10 mouse cellular contexts compared by ENCODE assay signal in genomic region chr1:55171361-55172325, GRCm38 (mm10). TPM values are rescaled to one million over a fixed set of nuclear protein-coding genes. Genes with fewer than 3 reads are reported as not detected.
DNase-seq lines count a peak whose midpoint lies in the region; ATAC-seq and TF ChIP-seq lines count a peak whose summit lies in the region.
"Had no signal": no experiment of that assay in that cellular context is flagged by ENCODE, and none has a peak within 500 bp of the region (broad histone marks: within the 10 kb centered on the region; RNA-seq: fewer than 3 reads in every experiment).

No protein-coding gene starts in this region.

- TF ChIP-seq EP300 in stomach, postnatal 0 days (optimal IDR thresholded peaks at IDR 0.05), result no peak

- no peak overlapping the region for H3K27ac ChIP-seq in neural tube, embryonic 12.5 days
- H3K27ac ChIP-seq in embryonic facial prominence, embryonic 15.5 days (replicated peaks), result no peak overlapping the region
- peak overlapping the region; percentile 25; the same call in 1 of the 2 replicates for H3K27ac ChIP-seq in limb, embryonic 10.5 days
- 0 out of 2 replicates have a peak overlapping the region, but pooled peaks have one; percentile 9 for H3K27ac ChIP-seq in stomach, postnatal 0 days (replicated peaks)
- H3K27ac ChIP-seq: limb, embryonic 13.5 days had no signal

- WGBS in neural tube, embryonic 12.5 days, result 68% methylated on average over 22 of the region's 22 CpGs
- WGBS in embryonic facial prominence, embryonic 15.5 days, result 61% methylated on average over 22 of the region's 22 CpGs
- 67% methylated on average over 22 of the region's 22 CpGs for WGBS in limb, embryonic 10.5 days
- WGBS in stomach, postnatal 0 days, result 58% methylated on average over 22 of the region's 22 CpGs

- H3K4me1 ChIP-seq in neural tube, embryonic 12.5 days, result no peaks in the 10 kb centered on the region
- no peaks in the 10 kb centered on the region for H3K4me1 ChIP-seq in embryonic facial prominence, embryonic 15.5 days
- H3K4me1 ChIP-seq in limb, embryonic 10.5 days, result no peaks in the 10 kb centered on the region
- H3K4me1 ChIP-seq in stomach, postnatal 0 days (replicated peaks; ENCODE audit: control insufficient read depth, insufficient read depth), result no peaks in the 10 kb centered on the region
- H3K4me1 ChIP-seq: limb, embryonic 13.5 days had no signal

- TF ChIP-seq CTCF in stomach, postnatal 0 days (IDR thresholded peaks at IDR 0.05; ENCODE audit: low read depth), result no peak

- no peaks in the 10 kb centered on the region for H3K9me3 ChIP-seq in neural tube, embryonic 12.5 days
- H3K9me3 ChIP-seq in embryonic facial prominence, embryonic 15.5 days (replicated peaks), result no peaks in the 10 kb centered on the region
- H3K9me3 ChIP-seq in limb, embryonic 10.5 days (replicated peaks), result no peaks in the 10 kb centered on the region
- no peaks in the 10 kb centered on the region for H3K9me3 ChIP-seq in stomach, postnatal 0 days (ENCODE audit: control insufficient read depth, low read length)

- no peaks in the 10 kb centered on the region for H3K27me3 ChIP-seq in neural tube, embryonic 12.5 days (replicated peaks)
- no peaks in the 10 kb centered on the region for H3K27me3 ChIP-seq in embryonic facial prominence, embryonic 15.5 days
- no peaks in the 10 kb centered on the region for H3K27me3 ChIP-seq in limb, embryonic 10.5 days (ENCODE audit: low read depth, poor library complexity, severe bottlenecking)
- H3K27me3 ChIP-seq in stomach, postnatal 0 days (ENCODE audit: control insufficient read depth, insufficient read depth, low read length), result no peaks in the 10 kb centered on the region
- H3K27me3 ChIP-seq: limb, embryonic 13.5 days had no signal

- H3K4me2 ChIP-seq in neural tube, embryonic 12.5 days (replicated peaks), result peak overlapping the region; percentile 19; the same call in 1 of the 2 replicates
- 0 out of 2 replicates have a peak overlapping the region, but pooled peaks have one; percentile 17 for H3K4me2 ChIP-seq in embryonic facial prominence, embryonic 15.5 days (replicated peaks)
- H3K4me2 ChIP-seq in stomach, postnatal 0 days (replicated peaks; ENCODE audit: low read depth), result peak overlapping the region; percentile 6; the same call in 1 of the 2 replicates
- H3K4me2 ChIP-seq: limb, embryonic 13.5 days had no signal

- peaks cover 4% of the 10 kb centered on the region; the same call in 1 of the 2 replicates for H3K36me3 ChIP-seq in neural tube, embryonic 12.5 days
- H3K36me3 ChIP-seq in embryonic facial prominence, embryonic 15.5 days, result peaks cover 32% of the 10 kb centered on the region
- peaks cover 72% of the 10 kb centered on the region for H3K36me3 ChIP-seq in limb, embryonic 10.5 days
- H3K36me3 ChIP-seq in stomach, postnatal 0 days (ENCODE audit: control insufficient read depth, insufficient read depth, low read length), result no peaks in the 10 kb centered on the region

- H3K9ac ChIP-seq in neural tube, embryonic 12.5 days, result no peak overlapping the region
- H3K9ac ChIP-seq in embryonic facial prominence, embryonic 15.5 days, result no peak overlapping the region
- H3K9ac ChIP-seq in stomach, postnatal 0 days (ENCODE audit: low read length), result no peak overlapping the region
- H3K9ac ChIP-seq: limb, embryonic 13.5 days had no signal

- ATAC-seq in neural tube, embryonic 12.5 days (ENCODE audit: low FRiP score, low read depth), result no peak
- no peak for ATAC-seq in embryonic facial prominence, embryonic 15.5 days (ENCODE audit: insufficient number of reproducible peaks, low FRiP score, low TSS enrichment, low read depth)
- no peak for ATAC-seq in stomach, postnatal 0 days (ENCODE audit: low FRiP score, low TSS enrichment)

- DNase-seq in neural tube, embryonic 10.5 days (ENCODE audit: extremely low spot score, low spot score), result no peak
- DNase-seq in limb, embryonic 10.5 days (ENCODE audit: low spot score), result no peak
- DNase-seq in stomach, postnatal 0 days (ENCODE audit: low spot score), result peak; percentile 33
- no peak for DNase-seq in left cerebral cortex, adult 18-20 months (ENCODE audit: low spot score in 2 of 2)
- DNase-seq in lung, postnatal 4 days, result no peak
- no peak for DNase-seq in cerebellum, adult 9-10 months
- DNase-seq: cerebellum, adult 9-11 months had no signal

- no peak overlapping the region for H3K4me3 ChIP-seq in neural tube, embryonic 12.5 days
- no peak overlapping the region for H3K4me3 ChIP-seq in embryonic facial prominence, embryonic 15.5 days (replicated peaks)
- H3K4me3 ChIP-seq in limb, embryonic 10.5 days, result no peak overlapping the region
- H3K4me3 ChIP-seq in stomach, postnatal 0 days (ENCODE audit: low read depth, low read length), result no peak overlapping the region
- H3K4me3 ChIP-seq: limb, embryonic 13.5 days had no signal

RNA-seq across cellular contexts. Expression of gene Mob4, which starts 40.6 kb away (rescaled TPM):
- polyA plus RNA-seq in neural tube, embryonic 12.5 days (2016; fragmentation: Nextera tagmentation; extraction: Ambion mirVana), result 158 and 165 TPM in 2 replicates
- 126 and 134 TPM in 2 replicates for polyA plus RNA-seq in embryonic facial prominence, embryonic 15.5 days (2015; fragmentation: Nextera tagmentation; extraction: Ambion mirVana)
- 125 and 139 TPM in 2 replicates for polyA plus RNA-seq in limb, embryonic 10.5 days (2016; fragmentation: Nextera tagmentation; extraction: Ambion mirVana)
- polyA plus RNA-seq in stomach, postnatal 0 days (2015; fragmentation: Nextera tagmentation; extraction: Ambion mirVana), result 128 and 139 TPM in 2 replicates
- total RNA-seq in left cerebral cortex, adult 18-20 months (2021), result 10 to 100 TPM; 55.3 to 59.4 TPM

RNA-seq across cellular contexts. Expression of gene Rftn2, which starts 54.9 kb away (rescaled TPM):
- polyA plus RNA-seq in neural tube, embryonic 12.5 days (2016; fragmentation: Nextera tagmentation; extraction: Ambion mirVana), result 11.7 and 12.5 TPM in 2 replicates
- 23.1 and 23.3 TPM in 2 replicates for polyA plus RNA-seq in embryonic facial prominence, embryonic 15.5 days (2015; fragmentation: Nextera tagmentation; extraction: Ambion mirVana)
- 13.4 and 25.4 TPM in 2 replicates for polyA plus RNA-seq in limb, embryonic 10.5 days (2016; fragmentation: Nextera tagmentation; extraction: Ambion mirVana)
- 3.0 TPM in 2 replicates for polyA plus RNA-seq in stomach, postnatal 0 days (2015; fragmentation: Nextera tagmentation; extraction: Ambion mirVana)
- total RNA-seq in left cerebral cortex, adult 18-20 months (2021), result 10 to 100 TPM; 21.9 to 25.1 TPM

Comparison
In these comparisons a context has a peak if more than half of its experiments do, and no peak if none do; other contexts are left out.
1. H3K27ac ChIP-seq: peak in limb, embryonic 10.5 days (single experiment) and stomach, postnatal 0 days (single experiment); none in neural tube, embryonic 12.5 days (single experiment) and embryonic facial prominence, embryonic 15.5 days (single experiment).
2. Peak in every context shown above with its lines, with median percentiles within 50 percentile points of each other: H3K4me2 ChIP-seq.